Mouse (Mus musculus): Measurements from ENCODE around the gene Ppfibp1.
A peak's percentile ranks its signal among the peaks of the same experiment; 100 is the strongest.

Gene Ppfibp1

GRCm38 (mm10) chr6:147042291-147043290 lies 154.3 kb downstream of the Ppfibp1 start, which contains the start of gene Mrps35:
Gene Mrps35, plus strand, starts transcription at chr6:147042764.
- DNase-seq (ENCODE audit: low spot score) = peak; percentile 84

- DNase-seq (ENCODE audit: low spot score) = no peak
Observed at GRCm38 (mm10) chr6:147043633-147044032, 155.3 kb downstream of the Ppfibp1 start.

GRCm38 (mm10) chr6:147049239-147049805 lies 161.0 kb downstream of the Ppfibp1 start:
- no peak for DNase-seq (ENCODE audit: low spot score)

- no peak for DNase-seq (ENCODE audit: low spot score)
Observed at GRCm38 (mm10) chr6:147051666-147052065, 163.4 kb downstream of the Ppfibp1 start.

GRCm38 (mm10) chr6:147052440-147052839 lies 164.2 kb downstream of the Ppfibp1 start:
- no peak for DNase-seq (ENCODE audit: low spot score)

- DNase-seq (ENCODE audit: low spot score) = no peak
Observed at GRCm38 (mm10) chr6:147053785-147054646, 165.7 kb downstream of the Ppfibp1 start.

GRCm38 (mm10) chr6:147055374-147055977 lies 167.2 kb downstream of the Ppfibp1 start:
- DNase-seq (ENCODE audit: low spot score) = no peak

- DNase-seq (ENCODE audit: low spot score) = no peak
Observed at GRCm38 (mm10) chr6:147059326-147059725, 171.0 kb downstream of the Ppfibp1 start.

GRCm38 (mm10) chr6:147061630-147062029 lies 173.3 kb downstream of the Ppfibp1 start:
- no peak for DNase-seq (ENCODE audit: low spot score)

- no peak for DNase-seq (ENCODE audit: low spot score)
Observed at GRCm38 (mm10) chr6:147062034-147062433, 173.7 kb downstream of the Ppfibp1 start.

- no peak for DNase-seq (ENCODE audit: low spot score)
Observed at GRCm38 (mm10) chr6:147062694-147063093, 174.4 kb downstream of the Ppfibp1 start.

- no peak for DNase-seq (ENCODE audit: low spot score)
Observed at GRCm38 (mm10) chr6:147064226-147064943, 176.1 kb downstream of the Ppfibp1 start.

GRCm38 (mm10) chr6:147064944-147065261 lies 176.6 kb downstream of the Ppfibp1 start:
- no peak for DNase-seq (ENCODE audit: low spot score)

GRCm38 (mm10) chr6:147075808-147076387 lies 187.6 kb downstream of the Ppfibp1 start:
- no peak for DNase-seq (ENCODE audit: low spot score)

GRCm38 (mm10) chr6:147076878-147077277 lies 188.6 kb downstream of the Ppfibp1 start:
- DNase-seq (ENCODE audit: low spot score) = no peak

- DNase-seq (ENCODE audit: low spot score) = no peak
Observed at GRCm38 (mm10) chr6:147079919-147080318, 191.6 kb downstream of the Ppfibp1 start.

Data from T-cell, adult 2 months (primary cell).